Mouse (Mus musculus) embryonic fibroblast, embryonic 13.5 days (primary cell): Measurements from ENCODE around the gene Smad3.

Experiments used
- CTCF ChIP-seq: IDR thresholded peaks from 2 replicates; pipeline ENCODE4 v1.5.1; 2011; ENCODE audit warnings: mild to moderate bottlenecking, control low read depth, low read length, moderate library complexity, borderline replicate concordance; ENCODE audit not compliant: insufficient read depth
- POLR2A ChIP-seq: IDR thresholded peaks from 2 replicates; pipeline ENCODE4 v1.6.1; 2011; ENCODE audit warnings: low read depth, mild to moderate bottlenecking, control low read depth, low read length, moderate library complexity

- TF ChIP-seq CTCF, result no peak
- no peak for TF ChIP-seq POLR2A
Measured at GRCm38 (mm10) chr9:63742887-63743660, 14.7 kb downstream of the Smad3 start.
